Mouse (Mus musculus): ENCODE measurements around the gene Dnaic2.

Gene Dnaic2

DNA sequence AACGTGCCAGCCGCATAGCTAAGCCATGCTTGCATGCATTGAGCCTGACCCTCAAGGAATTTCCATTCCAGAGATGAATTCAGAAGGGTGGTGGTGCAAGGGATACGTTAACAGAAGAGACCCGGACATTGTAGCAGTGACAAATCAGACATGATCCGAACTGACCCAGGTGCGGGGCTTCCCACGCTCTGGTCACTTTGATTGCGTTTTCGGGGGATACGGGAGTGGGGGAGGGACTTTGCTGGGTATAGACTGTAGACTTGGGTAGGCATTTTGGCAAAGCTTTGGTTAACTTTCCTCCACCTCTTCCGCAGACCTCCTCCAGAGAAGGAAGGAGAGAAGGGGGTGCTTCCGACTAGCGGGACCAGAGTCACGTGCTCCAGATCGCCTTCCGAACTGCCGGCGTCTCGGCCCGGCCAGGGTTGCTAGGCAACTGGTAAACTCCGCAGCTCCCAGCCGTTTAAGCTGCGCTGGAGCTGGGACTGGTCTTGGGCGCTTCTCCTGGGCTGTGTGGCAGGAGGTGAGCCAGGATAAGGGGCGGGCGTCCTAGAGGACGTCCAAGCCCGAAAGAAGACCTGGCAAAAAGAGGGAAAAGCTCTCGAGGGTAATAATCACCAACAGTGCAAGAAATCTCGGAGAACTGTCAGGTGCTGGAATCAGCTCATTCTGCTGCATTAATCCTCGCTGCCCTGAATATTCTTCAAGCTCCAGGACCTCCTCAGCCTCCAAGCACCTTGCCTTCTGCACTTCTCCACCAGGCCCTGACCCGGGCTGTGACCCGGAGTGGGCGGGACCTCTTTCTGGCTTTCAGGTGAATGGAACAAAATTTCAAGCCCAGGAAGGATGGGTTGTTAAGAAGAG lies at the start of gene Dnaic2:
Dnaic2 (plus strand) TSS at position 444 of the 861 bp plus-strand sequence.
- peak; percentile 57 for DNase-seq (ENCODE audit: low read depth, low spot score)

DNA sequence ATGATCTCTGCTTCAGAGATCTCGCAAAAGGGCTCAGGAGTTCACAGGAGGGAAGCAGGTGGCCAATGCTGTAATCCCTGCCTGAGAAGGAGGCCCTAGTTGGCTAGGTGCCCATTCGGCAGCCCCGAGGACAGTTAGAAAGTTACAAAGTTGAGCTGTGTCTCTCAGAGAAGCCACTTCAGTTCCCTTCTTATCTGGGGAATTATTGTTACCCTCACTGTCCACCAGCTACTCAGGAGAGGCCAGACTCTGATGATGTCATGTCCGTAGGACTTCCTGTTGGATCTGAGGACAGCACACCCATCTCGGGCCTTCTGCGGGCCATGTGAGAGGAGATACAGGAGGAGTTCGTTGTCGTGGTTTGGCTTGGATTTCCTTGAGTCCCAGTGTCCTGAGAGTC lies 47.6 kb upstream of the Dnaic2 start:
- DNase-seq (ENCODE audit: low read depth, low spot score) = no peak

DNA sequence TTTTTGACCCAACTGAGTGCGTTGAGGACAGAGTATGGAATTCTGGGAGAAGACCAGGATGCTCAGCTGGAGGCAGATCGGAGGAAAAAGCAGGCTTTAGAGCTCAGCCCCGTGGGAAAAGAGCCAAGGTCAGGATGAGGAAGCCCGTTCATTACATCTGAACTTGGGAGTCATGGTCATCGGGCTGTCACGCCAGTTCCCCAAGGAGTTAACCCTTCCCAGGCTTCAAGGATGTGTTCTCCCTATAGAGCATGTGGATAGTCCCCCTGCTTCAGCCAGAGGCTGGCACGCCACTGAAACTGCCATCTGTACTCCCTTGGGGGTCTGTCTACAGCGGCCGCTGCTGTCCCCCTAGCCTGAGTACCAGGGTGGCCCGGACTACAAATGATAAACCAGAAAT lies 46.9 kb upstream of the Dnaic2 start:
- DNase-seq (ENCODE audit: low read depth, low spot score) = no peak

DNA sequence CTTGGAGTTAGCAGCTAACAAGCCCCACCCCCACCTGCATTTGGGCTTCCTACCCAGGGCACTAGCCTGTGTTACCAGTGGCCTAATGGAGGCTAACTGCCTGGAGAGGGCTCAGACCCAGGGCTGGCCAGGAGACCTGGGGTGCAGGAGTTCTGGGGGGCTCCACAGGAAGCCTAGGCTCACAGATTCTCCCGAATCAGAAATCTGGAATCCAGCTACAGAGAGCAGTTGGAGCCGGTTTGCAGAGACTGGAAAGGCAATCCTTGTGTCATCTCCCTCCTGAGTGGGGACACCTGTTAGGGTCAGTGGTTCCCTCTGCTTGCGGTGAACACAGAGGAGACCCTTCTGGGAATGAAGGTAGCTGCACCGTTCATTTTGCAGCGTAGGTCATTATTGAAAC lies 46.2 kb upstream of the Dnaic2 start:
- DNase-seq (ENCODE audit: low read depth, low spot score) = no peak

DNA sequence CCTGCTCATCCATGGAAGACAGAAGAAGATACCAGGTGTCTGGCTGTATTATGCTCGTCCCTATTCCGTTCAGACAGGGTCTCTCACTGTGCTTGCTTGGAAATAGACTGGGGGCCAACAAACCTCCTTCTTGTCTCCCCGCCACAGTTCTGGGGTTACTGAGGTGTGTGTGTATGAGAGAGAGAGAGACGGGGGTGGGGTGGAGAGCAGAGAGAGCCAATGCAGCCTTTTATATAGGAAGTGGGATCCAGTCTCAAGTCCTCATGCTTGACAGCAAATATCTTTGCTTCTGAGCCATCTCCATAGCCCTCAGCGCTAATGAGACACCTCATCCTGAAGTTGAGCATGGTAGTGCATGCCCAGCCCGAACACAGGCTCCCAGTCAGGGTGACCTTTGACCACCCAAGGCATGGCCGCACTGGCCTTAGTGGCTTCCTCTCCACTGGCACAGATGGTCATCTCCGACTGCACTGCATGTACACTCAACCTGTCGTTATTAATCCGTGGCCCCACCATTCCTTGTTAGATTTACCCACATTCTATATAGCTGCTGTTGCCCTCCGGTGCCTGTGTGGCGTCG lies 44.8 kb upstream of the Dnaic2 start:
- DNase-seq (ENCODE audit: low read depth, low spot score) = no peak

DNA sequence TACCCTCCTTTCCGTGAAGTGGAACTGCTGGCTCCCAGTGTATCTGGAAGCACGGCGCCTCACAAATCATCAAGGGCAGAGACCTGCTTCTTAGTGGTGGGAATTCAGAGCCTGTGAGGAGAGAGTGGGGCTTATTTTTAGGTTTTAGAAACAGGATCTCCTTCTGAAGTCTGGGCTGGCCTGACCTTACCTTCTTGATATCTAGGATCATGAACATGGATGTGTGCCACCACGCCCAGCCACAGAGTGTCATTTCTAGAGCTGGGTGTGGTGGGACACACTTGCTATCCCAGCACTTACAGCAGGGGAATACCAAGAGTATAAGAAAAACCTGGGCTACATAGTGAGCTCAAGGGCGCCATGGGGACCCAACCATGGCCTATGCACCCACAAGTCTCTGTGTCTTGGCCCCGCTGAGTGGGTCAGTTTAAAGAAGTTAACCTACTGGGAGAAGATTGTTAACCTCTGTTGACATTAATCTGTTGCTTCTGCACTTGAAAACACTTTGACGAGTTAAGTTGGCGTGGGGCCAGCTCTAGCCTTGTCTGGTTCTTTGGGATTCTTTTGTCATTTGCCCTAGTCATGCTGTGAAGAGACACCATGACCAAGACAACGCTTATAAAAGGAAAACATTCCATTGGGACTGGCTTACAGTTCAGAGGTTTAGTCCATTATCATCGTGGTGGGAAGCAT lies 44.0 kb upstream of the Dnaic2 start:
- no peak for DNase-seq (ENCODE audit: low read depth, low spot score)

DNA sequence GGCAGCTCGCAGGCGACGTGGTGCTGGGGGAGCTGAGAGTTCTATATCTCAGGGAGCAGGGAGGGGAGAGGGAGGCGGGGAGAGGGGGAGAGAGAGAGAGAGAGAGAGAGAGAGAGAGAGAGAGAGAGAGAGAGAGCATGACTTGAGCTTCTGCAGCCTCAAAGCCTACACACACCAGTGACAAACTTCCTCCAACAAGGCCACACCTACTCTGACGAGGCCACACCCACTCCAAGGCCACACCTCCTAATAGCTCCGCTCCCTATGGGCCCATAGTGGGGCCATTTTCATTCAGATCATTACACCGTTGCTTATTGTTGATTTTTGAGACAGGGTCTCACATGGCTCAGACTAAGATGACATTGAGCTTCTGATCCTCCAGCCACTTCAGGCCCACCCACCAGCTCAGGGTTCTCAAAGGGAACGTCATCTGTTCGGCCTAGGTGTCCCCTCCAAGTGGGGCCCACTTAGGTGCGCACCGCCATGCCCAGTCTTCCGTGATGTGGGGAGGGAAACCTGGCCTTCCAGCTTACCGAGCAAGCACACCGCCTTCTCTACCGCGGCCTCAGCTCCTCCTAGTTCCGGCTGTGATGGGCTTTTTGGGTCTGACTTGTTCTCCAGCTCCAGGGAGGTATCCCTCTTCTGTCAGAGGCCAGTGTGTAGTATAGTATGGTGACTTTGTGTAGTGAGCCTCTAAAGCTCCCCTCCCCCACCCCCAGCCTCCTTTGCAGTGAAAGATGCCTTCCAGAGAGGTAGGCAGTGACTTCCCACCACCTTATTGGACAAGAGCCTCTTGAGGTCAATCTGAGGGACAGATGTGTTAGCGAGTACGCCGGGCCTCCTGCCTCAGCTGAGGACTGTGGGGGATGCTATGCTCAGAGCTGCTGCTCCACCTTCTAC lies 43.2 kb upstream of the Dnaic2 start:
- no peak for DNase-seq (ENCODE audit: low read depth, low spot score)

DNA sequence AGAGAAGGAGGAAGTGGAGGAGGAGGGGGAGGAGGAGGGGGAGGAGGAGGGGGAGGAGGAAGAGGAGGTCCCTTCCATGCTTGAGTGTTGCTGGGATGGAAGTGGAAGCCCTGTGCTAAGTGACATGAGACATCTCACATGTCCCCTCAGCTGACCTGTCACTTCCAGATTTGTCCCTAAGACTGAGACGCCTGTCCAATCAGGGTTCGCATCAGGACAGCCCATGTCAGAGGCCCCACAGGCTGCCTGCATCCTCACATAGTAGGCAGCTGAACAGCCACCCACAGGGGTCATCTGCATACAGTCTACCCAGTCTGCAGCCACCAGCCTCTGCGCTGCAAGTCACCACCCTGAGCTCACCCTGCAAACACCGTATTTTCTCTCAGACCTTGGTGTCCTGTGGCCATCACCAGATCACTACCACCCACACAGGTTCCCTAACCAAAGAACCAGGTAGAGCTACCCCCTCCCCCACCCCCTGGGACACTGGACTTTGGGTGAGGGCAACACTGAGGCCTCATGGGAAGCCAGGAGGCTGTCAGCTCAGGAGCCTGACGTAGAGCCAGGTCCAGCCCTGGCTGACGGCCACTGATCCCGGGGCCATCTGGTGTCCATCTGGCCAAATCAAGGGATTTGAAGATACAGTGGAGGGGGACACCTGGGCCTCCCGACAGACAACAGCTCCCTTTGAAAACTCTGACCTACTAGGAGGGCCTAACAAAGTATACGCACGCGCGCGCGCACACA lies 42.4 kb upstream of the Dnaic2 start:
- no peak for DNase-seq (ENCODE audit: low read depth, low spot score)

DNA sequence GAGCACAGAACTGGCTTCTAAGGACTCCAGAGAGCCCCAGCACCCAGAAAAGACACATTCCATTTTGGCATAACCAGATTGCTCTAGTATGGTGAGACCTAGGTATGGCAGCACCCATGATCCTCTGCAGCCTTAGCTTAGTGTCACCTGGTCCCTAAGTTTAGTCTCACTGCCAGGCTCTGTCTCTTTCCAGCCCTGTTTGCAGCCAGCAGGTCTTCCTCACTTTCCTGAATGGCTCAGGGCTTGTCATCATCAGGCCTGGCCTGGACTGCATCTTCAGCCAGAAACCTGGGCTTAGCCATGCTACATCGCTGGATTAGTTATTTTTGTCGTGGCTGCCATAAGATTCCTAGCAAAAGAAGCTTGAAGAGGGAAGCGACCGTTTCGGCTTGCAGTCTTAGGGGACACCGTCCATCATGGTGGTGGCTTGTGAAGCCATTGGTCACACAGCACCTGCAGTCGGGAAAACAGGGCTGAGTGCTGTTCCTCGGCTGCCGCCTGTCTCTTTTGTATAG lies 41.6 kb upstream of the Dnaic2 start:
- no peak for DNase-seq (ENCODE audit: low read depth, low spot score)

DNA sequence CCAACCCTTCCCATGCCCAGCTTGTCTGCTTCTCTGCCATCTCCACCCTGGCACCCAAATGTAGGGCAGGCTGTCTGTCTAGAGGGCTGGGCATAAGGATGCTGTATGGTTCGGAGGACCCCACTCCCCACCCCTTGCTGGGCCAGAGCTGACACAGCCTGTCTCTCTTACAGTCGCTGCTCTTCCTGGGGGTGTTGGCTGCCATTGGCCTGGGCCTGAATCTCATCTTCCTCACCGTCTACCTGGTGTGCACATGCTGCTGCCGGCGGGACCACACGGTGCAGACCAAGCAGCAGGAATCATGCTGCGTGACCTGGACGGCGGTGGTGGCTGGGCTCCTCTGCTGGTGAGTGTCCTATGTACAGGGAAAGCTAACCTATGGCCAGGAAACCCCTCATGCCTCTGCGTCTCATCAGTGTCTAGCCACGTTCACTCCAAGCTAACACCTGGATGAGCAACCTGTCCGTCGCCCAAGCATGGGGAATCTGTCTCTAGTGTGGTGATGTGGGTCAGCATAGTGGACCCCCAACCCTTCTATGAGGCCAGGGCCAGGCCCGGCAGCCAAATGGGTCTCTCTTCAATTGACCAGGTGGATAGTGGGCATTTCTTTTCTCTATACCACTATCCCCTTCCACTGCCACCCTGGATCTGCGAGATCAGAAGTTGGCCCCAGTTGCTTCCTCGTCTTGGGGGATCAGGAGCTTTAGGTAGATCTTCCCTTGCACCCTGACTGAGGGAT lies 40.8 kb upstream of the Dnaic2 start:
- no peak for DNase-seq (ENCODE audit: low read depth, low spot score)

DNA sequence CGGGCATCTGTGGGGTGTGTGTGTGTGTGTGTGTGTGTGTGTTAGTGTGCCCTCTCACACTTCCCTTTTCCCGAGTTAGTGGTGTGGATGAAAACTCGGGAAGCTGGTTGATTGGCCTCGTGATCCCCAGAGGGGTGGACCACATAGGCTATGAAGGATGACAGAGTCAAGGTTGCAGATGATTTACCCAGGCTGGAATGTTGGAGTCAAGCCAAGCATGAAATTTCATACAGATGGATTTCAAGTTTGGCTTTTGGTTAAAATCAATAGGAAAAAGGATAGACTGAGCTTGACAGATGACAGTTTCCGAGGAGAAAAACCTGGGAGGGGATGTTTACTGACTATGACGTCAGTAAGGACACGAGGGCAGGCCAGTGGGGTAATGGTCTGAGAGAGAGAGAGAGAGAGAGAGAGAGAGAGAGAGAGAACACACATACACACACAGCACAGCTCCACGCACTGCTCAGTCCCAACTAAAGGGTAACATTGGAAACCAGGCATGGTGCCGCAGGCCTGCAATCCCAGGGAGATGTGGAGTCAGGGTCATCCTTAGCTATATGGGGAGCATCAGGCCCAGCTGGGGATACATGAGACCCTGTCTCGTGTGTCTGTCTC lies 39.5 kb upstream of the Dnaic2 start:
- DNase-seq (ENCODE audit: low read depth, low spot score) = no peak

DNA sequence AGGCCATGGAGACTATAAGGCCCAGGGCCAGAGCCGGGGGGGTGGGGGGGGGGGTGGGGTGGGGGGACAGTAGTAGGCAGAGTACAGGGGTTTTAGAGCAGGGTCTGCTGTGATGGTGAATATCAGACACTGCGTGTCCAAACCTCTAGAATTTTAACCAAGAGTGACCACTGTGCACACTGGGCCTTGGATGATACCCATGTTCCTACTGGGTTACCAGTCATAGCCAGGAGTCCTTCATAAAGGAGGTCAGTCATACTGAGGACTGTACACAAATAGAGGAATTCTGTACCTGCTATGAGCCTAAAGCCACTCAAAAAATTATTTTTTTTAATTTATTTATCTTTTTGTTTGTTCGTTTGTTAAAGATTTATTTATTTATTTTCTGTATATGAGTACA lies 38.5 kb upstream of the Dnaic2 start:
- no peak for DNase-seq (ENCODE audit: low read depth, low spot score)

DNA sequence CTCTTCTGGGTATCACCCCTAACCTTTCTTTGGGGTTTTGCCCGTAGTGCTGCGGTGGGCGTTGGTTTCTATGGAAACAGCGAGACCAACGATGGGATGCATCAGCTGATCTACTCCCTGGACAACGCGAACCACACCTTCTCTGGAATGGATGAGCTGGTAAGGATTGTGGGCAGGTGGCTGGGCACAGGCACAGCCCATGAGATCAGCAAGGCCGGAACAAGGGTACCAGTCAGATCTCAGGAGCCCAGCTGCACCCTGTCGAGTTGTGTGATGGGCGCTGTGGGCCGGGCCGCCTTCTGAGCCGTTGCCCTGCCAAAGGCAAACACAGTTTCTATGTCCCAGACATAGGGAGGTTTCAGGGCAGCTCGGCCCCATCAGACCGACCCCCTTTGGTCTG lies 37.0 kb upstream of the Dnaic2 start:
- DNase-seq (ENCODE audit: low read depth, low spot score) = no peak

DNA sequence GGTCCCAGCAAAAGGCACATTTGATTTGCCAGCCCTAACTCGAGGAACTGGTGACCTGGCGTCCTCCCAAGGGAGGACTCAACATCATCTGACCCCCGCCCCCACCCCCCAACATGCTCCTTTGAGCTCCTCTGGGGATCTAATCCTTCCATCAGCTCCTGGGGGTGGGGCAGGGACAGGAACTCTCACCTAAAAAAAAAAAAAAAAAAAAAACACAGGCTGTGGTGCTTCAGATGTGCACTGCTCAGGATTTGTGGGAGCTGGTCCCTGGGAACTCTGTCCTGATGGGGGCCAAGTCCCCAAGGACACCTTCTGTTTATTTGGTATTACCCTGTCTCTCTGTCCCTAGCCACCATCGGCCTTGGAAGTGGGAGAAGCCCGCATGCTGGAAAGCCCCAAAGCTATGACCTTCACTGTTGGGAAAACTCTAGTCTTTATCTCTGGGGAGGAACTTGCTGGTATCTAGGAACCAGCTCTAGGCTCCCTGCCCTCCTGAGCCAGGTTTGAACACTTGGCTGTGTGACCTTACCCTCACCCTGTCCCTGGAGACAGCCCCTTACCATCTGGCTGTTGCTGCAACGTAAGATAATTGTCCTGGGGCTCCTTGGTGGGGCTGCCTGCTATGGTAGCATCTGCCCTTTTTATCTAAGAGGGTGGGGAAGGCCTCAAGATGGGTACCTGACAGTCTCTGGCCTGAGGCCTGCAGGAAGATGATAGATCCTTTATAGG lies 35.6 kb upstream of the Dnaic2 start:
- DNase-seq (ENCODE audit: low read depth, low spot score) = no peak

DNA sequence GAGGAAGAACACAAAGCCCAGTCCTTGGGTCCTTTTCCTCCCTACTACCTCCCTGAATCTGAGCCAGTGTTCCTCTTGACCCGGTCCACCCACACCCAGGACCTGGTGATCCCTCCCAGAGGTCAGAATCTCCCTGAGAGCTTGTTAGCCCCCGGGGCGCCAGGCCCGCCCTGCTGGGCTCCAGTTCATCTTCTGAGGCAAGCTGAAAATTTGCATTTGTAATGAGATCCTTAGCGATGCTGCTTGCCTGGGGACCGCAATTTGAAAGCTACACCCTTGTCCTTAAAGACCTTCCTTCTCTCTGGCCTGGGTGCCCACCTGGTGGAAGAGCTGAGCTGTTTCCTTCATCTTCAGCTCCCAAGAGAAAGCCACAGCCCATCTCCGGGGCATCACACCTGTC lies 34.6 kb upstream of the Dnaic2 start:
- DNase-seq (ENCODE audit: low read depth, low spot score) = no peak

DNA sequence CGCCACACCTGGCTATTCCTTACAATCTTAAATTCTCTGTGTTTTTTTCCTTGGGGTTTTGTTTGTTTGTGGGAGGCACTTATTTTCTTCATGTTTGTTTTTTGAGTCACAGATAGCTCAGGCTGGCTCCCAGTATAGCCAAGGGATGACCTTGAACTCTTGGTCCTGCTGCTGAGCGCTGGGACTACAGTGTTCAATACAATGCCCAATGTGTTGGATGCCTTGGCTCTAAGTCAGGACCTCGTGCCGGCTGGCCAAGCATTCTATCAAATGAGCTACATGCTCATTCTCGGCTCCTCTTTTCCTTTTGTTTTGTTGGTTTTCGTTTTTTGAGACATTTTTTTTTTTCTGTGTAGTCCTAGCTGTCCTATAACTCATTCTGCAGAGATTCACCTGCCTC lies 33.8 kb upstream of the Dnaic2 start:
- no peak for DNase-seq (ENCODE audit: low read depth, low spot score)

DNA sequence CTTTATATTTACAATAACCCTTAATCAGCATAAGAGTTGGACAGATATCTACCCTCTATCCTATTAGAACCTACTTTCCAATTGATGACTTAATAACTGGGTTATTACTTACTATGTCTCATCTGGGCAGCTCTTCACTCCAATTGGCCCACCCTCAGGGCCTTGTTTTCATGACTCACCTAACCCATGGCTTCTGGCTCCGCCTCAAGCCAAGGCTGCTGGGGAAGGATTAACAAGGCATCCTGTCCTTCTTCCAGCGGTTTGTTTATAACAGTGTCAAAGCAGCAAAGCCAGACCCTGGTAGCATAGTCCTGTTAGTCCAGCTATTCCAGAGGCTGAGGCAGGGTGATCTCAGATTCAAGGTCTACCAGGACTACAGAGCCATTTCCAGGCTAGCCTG lies 32.8 kb upstream of the Dnaic2 start:
- no peak for DNase-seq (ENCODE audit: low read depth, low spot score)

DNA sequence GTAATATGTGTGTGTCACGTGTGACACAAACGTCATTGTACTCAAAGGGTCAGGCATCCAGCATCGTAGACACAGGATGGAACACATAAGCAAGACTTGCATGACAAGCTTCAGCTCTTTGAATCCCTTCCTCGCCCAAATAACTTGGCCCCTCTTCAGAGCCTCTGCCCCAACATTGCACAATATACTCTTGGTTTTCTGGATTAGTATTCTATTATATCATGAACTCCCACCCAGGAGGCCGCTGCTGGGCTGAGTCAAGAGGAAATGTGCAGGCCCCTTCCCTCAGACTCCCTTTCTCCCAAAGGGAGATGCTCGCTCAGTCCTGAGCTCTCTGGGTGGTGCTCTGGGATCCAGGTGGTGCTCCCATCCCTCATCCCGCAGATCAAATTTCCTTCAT lies 28.7 kb upstream of the Dnaic2 start:
- no peak for DNase-seq (ENCODE audit: low read depth, low spot score)

DNA sequence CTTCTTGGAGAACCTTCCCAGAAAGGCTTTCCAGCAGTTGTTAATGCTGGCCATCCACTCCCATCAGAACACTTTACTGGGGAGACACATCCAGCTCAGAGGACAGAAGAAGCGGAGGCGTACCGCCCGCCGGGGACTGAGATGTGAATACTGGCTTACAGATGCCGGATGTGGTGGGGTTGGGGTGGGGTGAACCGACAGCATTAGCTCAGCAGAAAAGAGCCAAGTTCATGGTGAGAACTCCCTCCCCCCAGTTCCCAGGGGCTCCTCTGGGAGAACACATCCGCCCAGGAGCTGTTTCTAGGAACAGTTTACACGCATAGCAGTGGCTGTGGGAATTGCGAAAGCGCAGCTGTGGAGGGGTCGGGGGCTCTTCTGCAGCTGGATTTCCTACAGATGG lies 27.7 kb upstream of the Dnaic2 start:
- DNase-seq (ENCODE audit: low read depth, low spot score) = no peak

Data from embryo, embryonic 11.5 days (tissue).